Mouse (Mus musculus): ENCODE measurements around the gene Ankrd33b. TPM values are rescaled to one million over a fixed set of nuclear protein-coding genes. Genes with fewer than 3 reads are reported as not detected.

Gene Ankrd33b
- total and polyA plus RNA-seq, 2 experiments from 2014 or later, result 5.6 to 12.9 TPM

- ATAC-seq (ENCODE audit: insufficient read depth, low read depth), result no peak
- no peak overlapping the region for H3K4me3 ChIP-seq (ENCODE audit: low read depth, low read length)
- no peaks in the 10 kb centered on the region for H3K36me3 ChIP-seq (replicated peaks; ENCODE audit: control insufficient read depth, insufficient read depth, low read length)
- H3K9me3 ChIP-seq (replicated peaks; ENCODE audit: control insufficient read depth, low read length), result no peaks in the 10 kb centered on the region
- no peaks in the 10 kb centered on the region for H3K27me3 ChIP-seq (ENCODE audit: control insufficient read depth, insufficient read depth, low read length)
- 78% methylated on average over 7 of the region's 7 CpGs for WGBS
- H3K27ac ChIP-seq (ENCODE audit: low read depth), result no peak overlapping the region
- H3K9ac ChIP-seq (replicated peaks; ENCODE audit: low read depth, low read length), result no peak overlapping the region
- TF ChIP-seq CTCF (IDR thresholded peaks at IDR 0.05; ENCODE audit: low read depth), result no peak
- TF ChIP-seq EP300 (IDR thresholded peaks at IDR 0.05; ENCODE audit: low read depth), result no peak
- H3K4me1 ChIP-seq (ENCODE audit: control insufficient read depth, insufficient read depth), result 0 out of 2 replicates have a peak, but pooled peaks cover 7% of the 10 kb centered on the region
- no peak overlapping the region for H3K4me2 ChIP-seq (ENCODE audit: low read depth, low read length)
- no peak for DNase-seq (ENCODE audit: low spot score)
These were observed 34.9 kb downstream of the Ankrd33b start for GRCm38 (mm10) chr15:31332541-31333163.

- Histone ChIP-seq H3K27ac (ENCODE audit: low read depth) (no peak overlapping the region), H3K4me3 (ENCODE audit: low read depth, low read length) (no peak overlapping the region), H3K9me3 (replicated peaks; ENCODE audit: control insufficient read depth, low read length) (no peaks in the 10 kb centered on the region), H3K36me3 (replicated peaks; ENCODE audit: control insufficient read depth, insufficient read depth, low read length) (no peaks in the 10 kb centered on the region), H3K4me2 (ENCODE audit: low read depth, low read length) (no peak overlapping the region), H3K9ac (replicated peaks; ENCODE audit: low read depth, low read length) (no peak overlapping the region), H3K27me3 (ENCODE audit: control insufficient read depth, insufficient read depth, low read length) (no peaks in the 10 kb centered on the region), H3K4me1 (ENCODE audit: control insufficient read depth, insufficient read depth) (0 out of 2 replicates have a peak, but pooled peaks cover 2% of the 10 kb centered on the region)
- no peak for TF ChIP-seq EP300 (IDR thresholded peaks at IDR 0.05; ENCODE audit: low read depth)
- TF ChIP-seq CTCF (IDR thresholded peaks at IDR 0.05; ENCODE audit: low read depth), result no peak
- DNase-seq (ENCODE audit: low spot score), result no peak
- no peak for ATAC-seq (ENCODE audit: insufficient read depth, low read depth)
- 73% methylated on average over 4 of the region's 4 CpGs for WGBS
These were observed 35.8 kb downstream of the Ankrd33b start for GRCm38 (mm10) chr15:31331742-31332141.

- Histone ChIP-seq H3K27ac (ENCODE audit: low read depth) (no peak overlapping the region), H3K36me3 (replicated peaks; ENCODE audit: control insufficient read depth, insufficient read depth, low read length) (0 out of 2 replicates have a peak, but pooled peaks cover 4% of the 10 kb centered on the region), H3K4me3 (ENCODE audit: low read depth, low read length) (no peak overlapping the region), H3K9ac (replicated peaks; ENCODE audit: low read depth, low read length) (no peak overlapping the region), H3K4me1 (ENCODE audit: control insufficient read depth, insufficient read depth) (no peaks in the 10 kb centered on the region), H3K27me3 (ENCODE audit: control insufficient read depth, insufficient read depth, low read length) (no peaks in the 10 kb centered on the region), H3K4me2 (ENCODE audit: low read depth, low read length) (no peak overlapping the region), H3K9me3 (replicated peaks; ENCODE audit: control insufficient read depth, low read length) (no peaks in the 10 kb centered on the region)
- no peak for TF ChIP-seq CTCF (IDR thresholded peaks at IDR 0.05; ENCODE audit: low read depth)
- TF ChIP-seq EP300 (IDR thresholded peaks at IDR 0.05; ENCODE audit: low read depth), result no peak
- 83% methylated on average over 9 of the region's 9 CpGs for WGBS
- DNase-seq (ENCODE audit: low spot score), result no peak
- ATAC-seq (ENCODE audit: insufficient read depth, low read depth), result no peak
These were observed 39.4 kb downstream of the Ankrd33b start for GRCm38 (mm10) chr15:31328082-31328614.

GRCm38 (mm10) chr15:31325660-31326354, 41.7 kb downstream of the Ankrd33b start:
- no peak overlapping the region for H3K9ac ChIP-seq (replicated peaks; ENCODE audit: low read depth, low read length)
- WGBS, result 87% methylated on average over 12 of the region's 12 CpGs
- no peaks in the 10 kb centered on the region for H3K27me3 ChIP-seq (ENCODE audit: control insufficient read depth, insufficient read depth, low read length)
- H3K9me3 ChIP-seq (replicated peaks; ENCODE audit: control insufficient read depth, low read length), result no peaks in the 10 kb centered on the region
- no peak for TF ChIP-seq CTCF (IDR thresholded peaks at IDR 0.05; ENCODE audit: low read depth)
- TF ChIP-seq EP300 (IDR thresholded peaks at IDR 0.05; ENCODE audit: low read depth), result no peak
- no peaks in the 10 kb centered on the region for H3K4me1 ChIP-seq (ENCODE audit: control insufficient read depth, insufficient read depth)
- no peak overlapping the region for H3K27ac ChIP-seq (ENCODE audit: low read depth)
- no peak for ATAC-seq (ENCODE audit: insufficient read depth, low read depth)
- no peak for DNase-seq (ENCODE audit: low spot score)
- no peak overlapping the region for H3K4me2 ChIP-seq (ENCODE audit: low read depth, low read length)
- H3K4me3 ChIP-seq (ENCODE audit: low read depth, low read length), result no peak overlapping the region
- H3K36me3 ChIP-seq (replicated peaks; ENCODE audit: control insufficient read depth, insufficient read depth, low read length), result 0 out of 2 replicates have a peak, but pooled peaks cover 4% of the 10 kb centered on the region

GRCm38 (mm10) chr15:31324551-31324950, 43.0 kb downstream of the Ankrd33b start:
- H3K9me3 ChIP-seq (replicated peaks; ENCODE audit: control insufficient read depth, low read length), result no peaks in the 10 kb centered on the region
- TF ChIP-seq CTCF (IDR thresholded peaks at IDR 0.05; ENCODE audit: low read depth), result no peak
- TF ChIP-seq EP300 (IDR thresholded peaks at IDR 0.05; ENCODE audit: low read depth), result no peak
- 0 out of 2 replicates have a peak, but pooled peaks cover 4% of the 10 kb centered on the region for H3K36me3 ChIP-seq (replicated peaks; ENCODE audit: control insufficient read depth, insufficient read depth, low read length)
- DNase-seq (ENCODE audit: low spot score) (no peak), ATAC-seq (ENCODE audit: insufficient read depth, low read depth) (peak; percentile 71)
- no peak overlapping the region for H3K27ac ChIP-seq (ENCODE audit: low read depth)
- no peaks in the 10 kb centered on the region for H3K4me1 ChIP-seq (ENCODE audit: control insufficient read depth, insufficient read depth)
- H3K4me3 ChIP-seq (ENCODE audit: low read depth, low read length), result no peak overlapping the region
- no peak overlapping the region for H3K4me2 ChIP-seq (ENCODE audit: low read depth, low read length)
- no peak overlapping the region for H3K9ac ChIP-seq (replicated peaks; ENCODE audit: low read depth, low read length)
- no peaks in the 10 kb centered on the region for H3K27me3 ChIP-seq (ENCODE audit: control insufficient read depth, insufficient read depth, low read length)
- 51% methylated on average over 13 of the region's 13 CpGs for WGBS

Measured in heart, postnatal 0 days (tissue).